Mouse (Mus musculus): ENCODE measurements around the gene Nip7.

GRCm38 (mm10) chr8:107007795-107008194 is 48.9 kb upstream of the Nip7 start:
- no peak for TF ChIP-seq CTCF (IDR thresholded peaks at IDR 0.05)
- TF ChIP-seq POLR2A (IDR thresholded peaks at IDR 0.05; ENCODE audit: insufficient read depth, low read depth, low read length), result no peak
- TF ChIP-seq EP300 (IDR thresholded peaks at IDR 0.05; ENCODE audit: insufficient read depth, low read depth, low read length), result no peak
